ENCODE assay signal across 12 mouse cellular contexts in the genomic region with DNA sequence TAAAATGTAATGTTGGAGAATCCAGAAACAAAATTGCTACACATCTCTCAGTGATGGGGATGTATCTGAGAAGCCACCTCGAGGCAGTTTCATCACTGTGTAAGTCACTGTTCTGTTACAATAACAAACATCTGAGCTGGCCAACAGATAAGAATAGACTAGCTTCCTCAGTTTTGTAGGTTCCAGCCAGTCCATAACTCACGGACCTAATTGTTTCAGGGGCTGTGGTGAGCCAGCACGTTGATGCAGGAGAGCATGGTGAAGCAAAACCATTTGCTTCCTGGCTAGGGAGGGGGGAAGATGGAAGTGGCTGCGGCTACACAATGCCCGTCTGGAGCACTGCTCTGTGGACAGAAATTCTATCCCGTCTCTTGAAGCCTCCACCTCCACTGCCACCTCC. TPM values are rescaled to one million over a fixed set of nuclear protein-coding genes. Genes with fewer than 3 reads are reported as not detected.
DNase-seq lines count a peak whose midpoint lies in the region; ATAC-seq lines count a peak whose summit lies in the region.
"Had no signal": no experiment of that assay in that cellular context is flagged by ENCODE, and none has a peak within 500 bp of the region (broad histone marks: within the 10 kb centered on the region; RNA-seq: fewer than 3 reads in every experiment).

No protein-coding gene starts in this region.

- DNase-seq in heart, embryonic 10.5 days (ENCODE audit: low spot score), result no peak
- no peak for DNase-seq in lung, postnatal 25 days (ENCODE audit: low spot score)
- peak; percentile 38 for DNase-seq in kidney, adult 9 months
- no peak for DNase-seq in thymus, postnatal 36 days
- no peak for DNase-seq in gastrocnemius, postnatal 36 days
- DNase-seq: liver, postnatal 0 days; thymus, postnatal 14 days had no signal

- H3K4me2 ChIP-seq in heart, embryonic 12.5 days, result peak overlapping the region; percentile 26; the same call in 1 of the 2 replicates
- H3K4me2 ChIP-seq in lung, embryonic 15.5 days, result peak overlapping the region; percentile 1; the same call in 1 of the 2 replicates

- ATAC-seq in heart, embryonic 12.5 days (ENCODE audit: insufficient number of reproducible peaks, low FRiP score), result no peak
- ATAC-seq in lung, embryonic 15.5 days (ENCODE audit: borderline replicate concordance, extremely low read depth, low FRiP score, low TSS enrichment), result no peak
- ATAC-seq in megakaryocyte-erythroid progenitor cell, adult 5-6 weeks (replicated peaks; ENCODE audit: low FRiP score, low TSS enrichment, poor library complexity, severe bottlenecking), result peak; percentile 49
- ATAC-seq: CD4-positive, CD25-positive, alpha-beta regulatory T cell, adult 4 months; liver, postnatal 0 days had no signal

- intact Hi-C loops in gastrocnemius, postnatal 36 days (cut with DNase I), result no loop called here

- peaks cover 28% of the 10 kb centered on the region for H3K4me1 ChIP-seq in heart, embryonic 12.5 days (replicated peaks)
- H3K4me1 ChIP-seq in heart, embryonic 10.5 days, result peaks cover 8% of the 10 kb centered on the region; the same call in 1 of the 2 replicates
- peaks cover 14% of the 10 kb centered on the region for H3K4me1 ChIP-seq in lung, embryonic 15.5 days

- no peaks in the 10 kb centered on the region for H3K36me3 ChIP-seq in heart, embryonic 12.5 days
- no peaks in the 10 kb centered on the region for H3K36me3 ChIP-seq in heart, embryonic 10.5 days
- no peaks in the 10 kb centered on the region for H3K36me3 ChIP-seq in lung, embryonic 15.5 days

- H3K9me3 ChIP-seq in heart, embryonic 12.5 days (replicated peaks), result no peaks in the 10 kb centered on the region
- H3K9me3 ChIP-seq in heart, embryonic 10.5 days, result no peaks in the 10 kb centered on the region
- H3K9me3 ChIP-seq in lung, embryonic 15.5 days, result no peaks in the 10 kb centered on the region

- H3K27me3 ChIP-seq in heart, embryonic 12.5 days (replicated peaks), result no peaks in the 10 kb centered on the region
- H3K27me3 ChIP-seq in heart, embryonic 10.5 days (ENCODE audit: insufficient read depth, poor library complexity, severe bottlenecking), result no peaks in the 10 kb centered on the region
- H3K27me3 ChIP-seq in lung, embryonic 15.5 days, result no peaks in the 10 kb centered on the region

- H3K4me3 ChIP-seq in heart, embryonic 12.5 days, result no peak overlapping the region
- no peak overlapping the region for H3K4me3 ChIP-seq in heart, embryonic 10.5 days
- no peak overlapping the region for H3K4me3 ChIP-seq in lung, embryonic 15.5 days

- 26% methylated on average over 6 of the region's 6 CpGs for WGBS in heart, embryonic 12.5 days
- WGBS in heart, embryonic 10.5 days, result 27% methylated on average over 6 of the region's 6 CpGs
- 19% methylated on average over 6 of the region's 6 CpGs for WGBS in lung, embryonic 15.5 days

- no peak overlapping the region for H3K9ac ChIP-seq in heart, embryonic 12.5 days
- H3K9ac ChIP-seq in lung, embryonic 15.5 days, result no peak overlapping the region
- H3K9ac ChIP-seq: liver, postnatal 0 days had no signal

- no peak overlapping the region; the same call in 1 of the 2 replicates for H3K27ac ChIP-seq in heart, embryonic 12.5 days (ENCODE audit: poor library complexity, severe bottlenecking)
- H3K27ac ChIP-seq in heart, embryonic 10.5 days, result no peak overlapping the region
- H3K27ac ChIP-seq in lung, embryonic 15.5 days, result no peak overlapping the region

RNA-seq across cellular contexts. Expression of gene Armc3, which starts 52.8 kb away (rescaled TPM):
- polyA plus RNA-seq in heart, embryonic 12.5 days (2016; fragmentation: Nextera tagmentation; extraction: Ambion mirVana), result not detected in 2 replicates
- 0.05 and 0.15 TPM in 2 replicates for polyA plus RNA-seq in heart, embryonic 10.5 days (2016; fragmentation: Nextera tagmentation; extraction: Ambion mirVana)
- polyA plus RNA-seq in lung, embryonic 15.5 days (2015; fragmentation: Nextera tagmentation; extraction: Ambion mirVana), result 0.74 TPM in 2 replicates
- total RNA-seq in megakaryocyte-erythroid progenitor cell, adult 5-6 weeks (2014; fragmentation: Nextera tagmentation), result 0.20 and 0.62 TPM in 2 replicates
- 0.46 TPM in 1 of 2 replicates, not detected in the other for total RNA-seq in megakaryocyte-erythroid progenitor cell, adult 5-6 weeks (2017)
- not detected for total RNA-seq in gastrocnemius, postnatal 36 days (2021)
- total RNA-seq: adrenal gland, postnatal 25 days had no signal
